Mouse (Mus musculus): ENCODE measurements at regions not wholly inside any gene's neighbourhood (a gene's known extent, or its start where the extent isn't known, plus 50 kb on each side); places are given as distances from the start of the nearest gene placed in this dataset.
"Not testable (repeated sequence)": the region's sequence is repeated elsewhere in the genome, so short reads cannot be mapped to it uniquely, and the experiment has no call there.

- DNase-seq (ENCODE audit: low spot score) = no peak
Observed at GRCm38 (mm10) chr13:115911524-115912459, 397.7 kb downstream of the Isl1 start.

- no peak for DNase-seq (ENCODE audit: low spot score)
Observed at GRCm38 (mm10) chr13:115910866-115911449, 398.5 kb downstream of the Isl1 start.

- DNase-seq (ENCODE audit: low spot score) = no peak
Observed at GRCm38 (mm10) chr13:115880616-115881015, 428.9 kb downstream of the Isl1 start.

- DNase-seq (ENCODE audit: low spot score) = no peak
Observed at GRCm38 (mm10) chr13:115860480-115860879, 449.0 kb downstream of the Isl1 start.

- DNase-seq (ENCODE audit: low spot score) = no peak
Observed at GRCm38 (mm10) chr13:115856632-115857031, 452.9 kb downstream of the Isl1 start.

- no peak for DNase-seq (ENCODE audit: low spot score)
Observed at GRCm38 (mm10) chr13:115852689-115853356, 456.7 kb downstream of the Isl1 start.

GRCm38 (mm10) chr13:115843121-115843520 is 466.4 kb downstream of the Isl1 start:
- DNase-seq (ENCODE audit: low spot score) = no peak

GRCm38 (mm10) chr13:115836203-115836768 is 473.2 kb downstream of the Isl1 start:
- no peak for DNase-seq (ENCODE audit: low spot score)

- no peak for DNase-seq (ENCODE audit: low spot score)
Observed at GRCm38 (mm10) chr13:115825191-115825590, 484.3 kb downstream of the Isl1 start.

- no peak for DNase-seq (ENCODE audit: low spot score)
Observed at GRCm38 (mm10) chr13:115822527-115822926, 487.0 kb downstream of the Isl1 start.

GRCm38 (mm10) chr13:115814211-115814610 is 495.3 kb downstream of the Isl1 start:
- no peak for DNase-seq (ENCODE audit: low spot score)

GRCm38 (mm10) chr13:115799294-115799693 is 510.2 kb downstream of the Isl1 start:
- DNase-seq (ENCODE audit: low spot score) = no peak

GRCm38 (mm10) chr13:115751271-115751670 is 558.2 kb downstream of the Isl1 start:
- no peak for DNase-seq (ENCODE audit: low spot score)

- DNase-seq (ENCODE audit: low spot score) = not testable (repeated sequence)
Observed at GRCm38 (mm10) chr13:115742080-115742479, 567.4 kb downstream of the Isl1 start.

GRCm38 (mm10) chr13:115727986-115728385 is 581.5 kb downstream of the Isl1 start:
- DNase-seq (ENCODE audit: low spot score) = no peak

GRCm38 (mm10) chr13:115725356-115725952 is 584.0 kb downstream of the Isl1 start:
- DNase-seq (ENCODE audit: low spot score) = no peak

- DNase-seq (ENCODE audit: low spot score) = no peak
Observed at GRCm38 (mm10) chr13:115719276-115719675, 590.2 kb downstream of the Isl1 start.

- no peak for DNase-seq (ENCODE audit: low spot score)
Observed at GRCm38 (mm10) chr13:115718859-115719258, 590.6 kb downstream of the Isl1 start.

GRCm38 (mm10) chr13:115696197-115696596 is 594.4 kb upstream of the Itga1 start:
- DNase-seq (ENCODE audit: low spot score) = no peak

- DNase-seq (ENCODE audit: low spot score) = no peak
Observed at GRCm38 (mm10) chr13:115687426-115687825, 585.7 kb upstream of the Itga1 start.

GRCm38 (mm10) chr13:115679591-115679990 is 577.8 kb upstream of the Itga1 start:
- DNase-seq (ENCODE audit: low spot score) = no peak

- DNase-seq (ENCODE audit: low spot score) = no peak
Observed at GRCm38 (mm10) chr13:115676836-115677235, 575.1 kb upstream of the Itga1 start.
